Mouse (Mus musculus) left cerebral cortex, postnatal 25 days (tissue): ENCODE results near the gene Rabggtb. TPM values are rescaled to one million over a fixed set of nuclear protein-coding genes. Genes with fewer than 3 reads are reported as not detected.

Experiments used
- DNase-seq, 2 experiments: peaks; one replicate each; pipeline ENCODE4 v3.0.0; 2022; ENCODE audit warnings: low spot score in 2 of 2, mixed read lengths in 1 of 2
- intact Hi-C: fragments of 180-260 bp; cut with DNase I; formaldehyde crosslinking; loops from one replicate; pipeline ENCODE4 v1.15.1; 2025
- total RNA-seq, 2 experiments: library from RNA; stranded (reverse); gene quantifications; 2 replicates each; pipeline ENCODE4 v1.2.3; 2021

The Rabggtb gene
- 10 to 100 TPM; 64.9 TPM for total RNA-seq

GRCm38 (mm10) chr3:153912546-153913509 is at the start of gene Rabggtb:
Gene Rabggtb, minus strand, starts transcription at chr3:153913009.
- DNase-seq: peak; percentile 96 to 97
- intact Hi-C loops: loop anchor here (2.0 kb wide), 1 partner anchor 32 kb away; the partner anchor contains the start of gene Acadm

GRCm38 (mm10) chr3:153961632-153962389 is 49.0 kb upstream of the Rabggtb start:
- no peak for DNase-seq
- intact Hi-C loops: loop anchor here (5.0 kb wide), 1 partner anchor 610 kb away; no protein-coding TSS in a partner anchor

GRCm38 (mm10) chr3:153960884-153961283 is 48.1 kb upstream of the Rabggtb start:
- no peak for DNase-seq
- intact Hi-C loops: loop anchor here (5.0 kb wide), 1 partner anchor 611 kb away; no protein-coding TSS in a partner anchor

GRCm38 (mm10) chr3:153959731-153960207 is 47.0 kb upstream of the Rabggtb start:
- no peak for DNase-seq
- intact Hi-C loops: loop anchor here (1.0 to 5.0 kb wide), 2 partner anchors 267 to 613 kb away; no protein-coding TSS in a partner anchor

- intact Hi-C loops: loop anchor here (1.0 kb wide), 1 partner anchor 267 kb away; no protein-coding TSS in a partner anchor
- peak in 1 of 2 experiments; percentile 58 for DNase-seq
Measured at GRCm38 (mm10) chr3:153959035-153959730, 46.4 kb upstream of the Rabggtb start.

- intact Hi-C loops: no loop called here
- no peak for DNase-seq
Measured at GRCm38 (mm10) chr3:153957916-153958315, 45.1 kb upstream of the Rabggtb start.

- no peak for DNase-seq
- intact Hi-C loops: no loop called here
Measured at GRCm38 (mm10) chr3:153948176-153948575, 35.4 kb upstream of the Rabggtb start.

GRCm38 (mm10) chr3:153947271-153947670 is 34.5 kb upstream of the Rabggtb start:
- no peak for DNase-seq
- intact Hi-C loops: no loop called here

GRCm38 (mm10) chr3:153944335-153944990 is 31.7 kb upstream of the Rabggtb start, which contains the start of gene Acadm:
Gene Acadm, minus strand, starts transcription at chr3:153944632.
- peak; percentile 89 to 93 for DNase-seq
- intact Hi-C loops: loop anchor here (2.0 kb wide), 1 partner anchor 32 kb away; the partner anchor contains the start of gene Rabggtb

- DNase-seq: peak; percentile 25 to 43
- intact Hi-C loops: loop anchor here (2.0 kb wide), 1 partner anchor 31 kb away; the partner anchor contains the start of gene Rabggtb
Measured at GRCm38 (mm10) chr3:153943901-153944334, 31.1 kb upstream of the Rabggtb start.

GRCm38 (mm10) chr3:153943003-153943640 is 30.3 kb upstream of the Rabggtb start:
- DNase-seq: no peak
- intact Hi-C loops: no loop called here

- no peak for DNase-seq
- intact Hi-C loops: no loop called here
Measured at GRCm38 (mm10) chr3:153941613-153942012, 28.8 kb upstream of the Rabggtb start.

- intact Hi-C loops: no loop called here
- no peak for DNase-seq
Measured at GRCm38 (mm10) chr3:153940486-153940885, 27.7 kb upstream of the Rabggtb start.

- no peak for DNase-seq
Measured at GRCm38 (mm10) chr3:153940021-153940420, 27.2 kb upstream of the Rabggtb start.

GRCm38 (mm10) chr3:153937116-153937810 is 24.5 kb upstream of the Rabggtb start:
- intact Hi-C loops: no loop called here
- DNase-seq: no peak

More at GRCm38 (mm10) chr3:153940021-153940420, 27.2 kb upstream of the Rabggtb start:
- intact Hi-C loops: no loop called here

GRCm38 (mm10) chr3:153935878-153936277 is 23.1 kb upstream of the Rabggtb start:
- peak in 1 of 2 experiments; percentile 32 for DNase-seq
- intact Hi-C loops: no loop called here

- DNase-seq: no peak
- intact Hi-C loops: no loop called here
Measured at GRCm38 (mm10) chr3:153932461-153932860, 19.7 kb upstream of the Rabggtb start.
